Mouse (Mus musculus): ENCODE data around the gene S100a10.

GRCm38 (mm10) chr3:93580946-93581345, 26.1 kb downstream of the S100a10 start:
- TF ChIP-seq CTCF (IDR thresholded peaks at IDR 0.05; ENCODE audit: borderline replicate concordance, insufficient read depth, low read length) = no peak
- TF ChIP-seq POLR2A (IDR thresholded peaks at IDR 0.05; ENCODE audit: low read depth, low read length) = no peak
